Mouse (Mus musculus): ENCODE measurements around the gene Zbtb16. TPM values are rescaled to one million over a fixed set of nuclear protein-coding genes. Genes with fewer than 3 reads are reported as not detected.

The Zbtb16 gene
- polyA plus RNA-seq, 1 experiment from 2014 or later: 5.4 TPM

DNA sequence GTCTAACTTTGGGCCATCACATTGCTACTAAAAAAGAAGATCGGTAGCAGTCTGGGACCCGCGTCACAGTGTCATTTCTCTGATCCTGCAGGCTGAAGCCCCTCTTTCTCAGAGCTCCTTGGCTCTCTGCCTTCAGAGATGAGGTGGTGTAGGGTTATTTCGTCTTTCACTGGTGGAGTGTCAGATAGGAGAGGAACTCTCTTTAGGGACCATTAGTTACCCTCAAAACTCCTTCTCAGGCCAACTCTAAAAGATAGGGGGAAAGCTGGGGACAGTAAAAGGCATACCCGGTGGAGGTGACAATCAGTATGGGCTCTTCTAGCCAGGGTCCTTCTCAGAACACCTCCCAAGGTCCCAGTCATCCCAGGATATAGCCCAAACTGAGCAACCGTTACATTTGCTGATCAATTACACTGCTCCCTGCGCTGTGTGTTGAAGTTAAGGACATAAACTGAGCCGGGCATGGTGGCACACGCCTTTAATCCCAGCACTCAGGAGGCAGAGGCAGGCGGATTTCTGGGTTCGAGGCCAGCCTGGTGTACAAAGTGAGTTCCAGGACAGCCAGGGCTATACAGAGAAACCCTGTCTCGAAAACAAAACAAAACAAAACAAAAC is 21.0 kb downstream of the Zbtb16 start:
- H3K27me3 ChIP-seq (ENCODE audit: control insufficient read depth, insufficient read depth, low read depth, low read length): no peaks in the 10 kb centered on the region
- no peak for ATAC-seq
- peaks cover 4% of the 10 kb centered on the region; the same call in 1 of the 2 replicates for H3K4me1 ChIP-seq (ENCODE audit: control insufficient read depth, insufficient read depth, low read length)
- H3K9me3 ChIP-seq (replicated peaks; ENCODE audit: control insufficient read depth, low read length, poor library complexity, severe bottlenecking): no peaks in the 10 kb centered on the region
- no peak overlapping the region for H3K27ac ChIP-seq (ENCODE audit: low read length)
- no peak overlapping the region for H3K4me3 ChIP-seq (ENCODE audit: low read depth, low read length)
- WGBS: 87% methylated on average over 12 of the region's 12 CpGs
- H3K36me3 ChIP-seq (ENCODE audit: control insufficient read depth, insufficient read depth, low read length): no peaks in the 10 kb centered on the region
- no peak overlapping the region for H3K9ac ChIP-seq (ENCODE audit: low read depth, low read length)
- no peak overlapping the region for H3K4me2 ChIP-seq (ENCODE audit: low read length)

- Histone ChIP-seq H3K9me3 (replicated peaks; ENCODE audit: control insufficient read depth, low read length, poor library complexity, severe bottlenecking) (no peaks in the 10 kb centered on the region), H3K27me3 (ENCODE audit: control insufficient read depth, insufficient read depth, low read depth, low read length) (no peaks in the 10 kb centered on the region), H3K27ac (ENCODE audit: low read length) (no peak overlapping the region), H3K4me1 (ENCODE audit: control insufficient read depth, insufficient read depth, low read length) (peaks cover 4% of the 10 kb centered on the region; the same call in 1 of the 2 replicates), H3K9ac (ENCODE audit: low read depth, low read length) (no peak overlapping the region), H3K4me2 (ENCODE audit: low read length) (no peak overlapping the region), H3K4me3 (ENCODE audit: low read depth, low read length) (no peak overlapping the region), H3K36me3 (ENCODE audit: control insufficient read depth, insufficient read depth, low read length) (no peaks in the 10 kb centered on the region)
- whole genome bisulfite sequencing: 60% methylated on average over 19 of the region's 19 CpGs
- ATAC-seq: no peak
These were observed 21.8 kb downstream of the Zbtb16 start for GRCm38 (mm10) chr9:48813960-48814880.

- Histone ChIP-seq H3K4me2 (ENCODE audit: low read length) (no peak overlapping the region), H3K36me3 (ENCODE audit: control insufficient read depth, insufficient read depth, low read length) (no peaks in the 10 kb centered on the region), H3K27me3 (ENCODE audit: control insufficient read depth, insufficient read depth, low read depth, low read length) (no peaks in the 10 kb centered on the region), H3K9ac (ENCODE audit: low read depth, low read length) (no peak overlapping the region), H3K27ac (ENCODE audit: low read length) (no peak overlapping the region), H3K4me1 (ENCODE audit: control insufficient read depth, insufficient read depth, low read length) (peaks cover 4% of the 10 kb centered on the region; the same call in 1 of the 2 replicates), H3K4me3 (ENCODE audit: low read depth, low read length) (no peak overlapping the region), H3K9me3 (replicated peaks; ENCODE audit: control insufficient read depth, low read length, poor library complexity, severe bottlenecking) (no peaks in the 10 kb centered on the region)
- ATAC-seq: no peak
- 93% methylated on average over 6 of the region's 6 CpGs for WGBS
These were observed 23.7 kb downstream of the Zbtb16 start for GRCm38 (mm10) chr9:48812352-48812751.

- no peak for ATAC-seq
- H3K4me1 ChIP-seq (ENCODE audit: control insufficient read depth, insufficient read depth, low read length): no peaks in the 10 kb centered on the region
- H3K27me3 ChIP-seq (ENCODE audit: control insufficient read depth, insufficient read depth, low read depth, low read length): no peaks in the 10 kb centered on the region
- no peak overlapping the region for H3K9ac ChIP-seq (ENCODE audit: low read depth, low read length)
- no peaks in the 10 kb centered on the region for H3K36me3 ChIP-seq (ENCODE audit: control insufficient read depth, insufficient read depth, low read length)
- no peak overlapping the region for H3K27ac ChIP-seq (ENCODE audit: low read length)
- H3K9me3 ChIP-seq (replicated peaks; ENCODE audit: control insufficient read depth, low read length, poor library complexity, severe bottlenecking): no peaks in the 10 kb centered on the region
- no peak overlapping the region for H3K4me2 ChIP-seq (ENCODE audit: low read length)
- no peak overlapping the region for H3K4me3 ChIP-seq (ENCODE audit: low read depth, low read length)
- 67% methylated on average over 6 of the region's 6 CpGs for WGBS
These were observed 29.4 kb downstream of the Zbtb16 start for GRCm38 (mm10) chr9:48806591-48806990.

GRCm38 (mm10) chr9:48805850-48806249 is 30.2 kb downstream of the Zbtb16 start:
- 89% methylated on average over 8 of the region's 8 CpGs for WGBS

GRCm38 (mm10) chr9:48804509-48804908 is 31.5 kb downstream of the Zbtb16 start:
- ATAC-seq: no peak
- Histone ChIP-seq H3K4me2 (ENCODE audit: low read length) (no peak overlapping the region), H3K27me3 (ENCODE audit: control insufficient read depth, insufficient read depth, low read depth, low read length) (no peaks in the 10 kb centered on the region), H3K27ac (ENCODE audit: low read length) (no peak overlapping the region), H3K9me3 (replicated peaks; ENCODE audit: control insufficient read depth, low read length, poor library complexity, severe bottlenecking) (no peaks in the 10 kb centered on the region), H3K36me3 (ENCODE audit: control insufficient read depth, insufficient read depth, low read length) (no peaks in the 10 kb centered on the region), H3K9ac (ENCODE audit: low read depth, low read length) (no peak overlapping the region), H3K4me1 (ENCODE audit: control insufficient read depth, insufficient read depth, low read length) (no peaks in the 10 kb centered on the region), H3K4me3 (ENCODE audit: low read depth, low read length) (no peak overlapping the region)
- 81% methylated on average over 6 of the region's 6 CpGs for WGBS

More at GRCm38 (mm10) chr9:48805850-48806249, 30.2 kb downstream of the Zbtb16 start:
- Histone ChIP-seq H3K27ac (ENCODE audit: low read length) (no peak overlapping the region), H3K4me2 (ENCODE audit: low read length) (no peak overlapping the region), H3K4me3 (ENCODE audit: low read depth, low read length) (no peak overlapping the region), H3K36me3 (ENCODE audit: control insufficient read depth, insufficient read depth, low read length) (no peaks in the 10 kb centered on the region), H3K4me1 (ENCODE audit: control insufficient read depth, insufficient read depth, low read length) (no peaks in the 10 kb centered on the region), H3K27me3 (ENCODE audit: control insufficient read depth, insufficient read depth, low read depth, low read length) (no peaks in the 10 kb centered on the region), H3K9me3 (replicated peaks; ENCODE audit: control insufficient read depth, low read length, poor library complexity, severe bottlenecking) (no peaks in the 10 kb centered on the region), H3K9ac (ENCODE audit: low read depth, low read length) (no peak overlapping the region)
- ATAC-seq: no peak

- Histone ChIP-seq H3K4me1 (ENCODE audit: control insufficient read depth, insufficient read depth, low read length) (no peaks in the 10 kb centered on the region), H3K27ac (ENCODE audit: low read length) (no peak overlapping the region), H3K9ac (ENCODE audit: low read depth, low read length) (no peak overlapping the region), H3K4me2 (ENCODE audit: low read length) (no peak overlapping the region), H3K27me3 (ENCODE audit: control insufficient read depth, insufficient read depth, low read depth, low read length) (no peaks in the 10 kb centered on the region), H3K9me3 (replicated peaks; ENCODE audit: control insufficient read depth, low read length, poor library complexity, severe bottlenecking) (no peaks in the 10 kb centered on the region), H3K4me3 (ENCODE audit: low read depth, low read length) (no peak overlapping the region), H3K36me3 (ENCODE audit: control insufficient read depth, insufficient read depth, low read length) (no peaks in the 10 kb centered on the region)
- ATAC-seq: no peak
- WGBS: 93% methylated on average over 27 of the region's 27 CpGs
These were observed 32.4 kb downstream of the Zbtb16 start for GRCm38 (mm10) chr9:48803460-48804240.

GRCm38 (mm10) chr9:48802374-48802773 is 33.6 kb downstream of the Zbtb16 start:
- ATAC-seq: no peak
- H3K4me3 ChIP-seq (ENCODE audit: low read depth, low read length): no peak overlapping the region
- 55% methylated on average over 5 of the region's 5 CpGs for WGBS

More at GRCm38 (mm10) chr9:48802374-48802773, 33.6 kb downstream of the Zbtb16 start:
- Histone ChIP-seq H3K9ac (ENCODE audit: low read depth, low read length) (no peak overlapping the region), H3K27ac (ENCODE audit: low read length) (no peak overlapping the region), H3K4me2 (ENCODE audit: low read length) (no peak overlapping the region), H3K27me3 (ENCODE audit: control insufficient read depth, insufficient read depth, low read depth, low read length) (no peaks in the 10 kb centered on the region), H3K4me1 (ENCODE audit: control insufficient read depth, insufficient read depth, low read length) (no peaks in the 10 kb centered on the region), H3K36me3 (ENCODE audit: control insufficient read depth, insufficient read depth, low read length) (no peaks in the 10 kb centered on the region), H3K9me3 (replicated peaks; ENCODE audit: control insufficient read depth, low read length, poor library complexity, severe bottlenecking) (no peaks in the 10 kb centered on the region)
